Mouse (Mus musculus) lung, postnatal 0 days (tissue): ENCODE measurements around the gene Fscn2. TPM values are rescaled to one million over a fixed set of nuclear protein-coding genes. Genes with fewer than 3 reads are reported as not detected.

ENCODE experiments used
- ATAC-seq: fragments of 200-750 bp; cut with Nextera tagmentation; 2 replicates; pipeline ENCODE4 v1.8.0; 2017; ENCODE audit warnings: moderate library complexity
- DNase-seq: peaks from one replicate; pipeline ENCODE4 v3.0.0-alpha.2; 2016; ENCODE audit warnings: low spot score
- H3K27ac ChIP-seq: fragments of 300-500 bp; sonication (generic); 2 replicates; pipeline ENCODE4 v1.5.1; 2014; ENCODE audit warnings: antibody characterized with exemption, mild to moderate bottlenecking, low read length, mixed read lengths
- H3K27me3 ChIP-seq: fragments of 300-500 bp; sonication (generic); replicated peaks from 2 replicates; pipeline ENCODE4 v1.6.1; 2014; ENCODE audit warnings: low read length, mixed read lengths; ENCODE audit not compliant: insufficient read depth
- H3K36me3 ChIP-seq: fragments of 300-500 bp; sonication (generic); 2 replicates; pipeline ENCODE4 v1.6.1; 2014; ENCODE audit warnings: low read length, mixed read lengths; ENCODE audit not compliant: insufficient read depth
- H3K4me1 ChIP-seq: fragments of 300-500 bp; sonication (generic); 2 replicates; pipeline ENCODE4 v1.6.1; 2014; ENCODE audit warnings: antibody characterized with exemption, low read depth, low read length, mixed read lengths; ENCODE audit not compliant: insufficient read depth
- H3K4me2 ChIP-seq: fragments of 300-500 bp; sonication (generic); replicated peaks from 2 replicates; pipeline ENCODE4 v1.6.1; 2014; ENCODE audit warnings: low read depth, mild to moderate bottlenecking, low read length, moderate library complexity, mixed read lengths
- H3K4me3 ChIP-seq: fragments of 300-500 bp; sonication (generic); 2 replicates; pipeline ENCODE4 v1.5.1; 2014; ENCODE audit warnings: low read depth, low read length
- H3K9ac ChIP-seq: fragments of 300-500 bp; sonication (generic); replicated peaks from 2 replicates; pipeline ENCODE4 v1.6.1; 2014; ENCODE audit warnings: low read depth, mild to moderate bottlenecking
- H3K9me3 ChIP-seq: fragments of 300-500 bp; sonication (generic); 2 replicates; pipeline ENCODE4 v1.6.1; 2016; ENCODE audit warnings: low read length, mixed read lengths
- CTCF ChIP-seq: IDR thresholded peaks from 2 replicates; pipeline ENCODE4 v1.5.1; 2016; ENCODE audit warnings: antibody characterized with exemption, mild to moderate bottlenecking
- EP300 ChIP-seq: IDR thresholded peaks from 2 replicates; pipeline ENCODE4 v1.6.1; 2016; ENCODE audit warnings: antibody characterized with exemption, mild to moderate bottlenecking, control low read depth
- WGBS: fragments of 180-500 bp; shearing (Covaris S2); extraction: QIAGEN DNeasy Blood & Tissue Kit; methylation state at CpG from one replicate; pipeline ENCODE4 v1.1.7; 2014; 5-methylcytosine and 5-hydroxymethylcytosine counted together
- polyA plus RNA-seq: library from polyadenylated mRNA; unstranded; fragments of >200 nt; fragmentation: Nextera tagmentation; extraction: Ambion mirVana; gene quantifications from 2 replicates; pipeline ENCODE4 v1.2.1, GENCODE M21; 2015

Fscn2 gene
- polyA plus RNA-seq, 1 experiment from 2014 or later, result 0.36 TPM

GRCm38 (mm10) chr11:120337447-120337846 is 23.9 kb upstream of the Fscn2 start:
- H3K9me3 ChIP-seq, result no peaks in the 10 kb centered on the region
- H3K9ac ChIP-seq, result no peak overlapping the region
- no peak overlapping the region for H3K4me3 ChIP-seq
- H3K4me1 ChIP-seq, result no peaks in the 10 kb centered on the region
- ATAC-seq (no peak), DNase-seq (peak; percentile 3)
- 23% methylated on average over 2 of the region's 2 CpGs for WGBS
- no peaks in the 10 kb centered on the region for H3K36me3 ChIP-seq
- no peak overlapping the region for H3K4me2 ChIP-seq
- H3K27ac ChIP-seq, result no peak overlapping the region
- H3K27me3 ChIP-seq, result no peaks in the 10 kb centered on the region
- TF ChIP-seq EP300 (no peak), CTCF (no peak)

GRCm38 (mm10) chr11:120338786-120339185 is 22.5 kb upstream of the Fscn2 start:
- H3K4me2 ChIP-seq, result no peak overlapping the region
- TF ChIP-seq EP300 (no peak), CTCF (no peak)
- no peak for DNase-seq

GRCm38 (mm10) chr11:120339978-120340513 is 21.3 kb upstream of the Fscn2 start:
- no peak for ATAC-seq
- DNase-seq, result peak; percentile 7
- H3K27ac ChIP-seq, result no peak overlapping the region

More at GRCm38 (mm10) chr11:120338786-120339185, 22.5 kb upstream of the Fscn2 start:
- Histone ChIP-seq H3K9me3 (no peaks in the 10 kb centered on the region), H3K36me3 (no peaks in the 10 kb centered on the region), H3K27me3 (no peaks in the 10 kb centered on the region), H3K27ac (no peak overlapping the region), H3K4me1 (no peaks in the 10 kb centered on the region), H3K4me3 (no peak overlapping the region), H3K9ac (no peak overlapping the region)
- WGBS, result 67% methylated on average over 3 of the region's 3 CpGs
- no peak for ATAC-seq

GRCm38 (mm10) chr11:120341661-120342060 is 19.7 kb upstream of the Fscn2 start:
- DNase-seq, result peak; percentile 3
- H3K9ac ChIP-seq, result no peak overlapping the region
- ATAC-seq, result no peak
- peaks cover 9% of the 10 kb centered on the region; the same call in 1 of the 2 replicates for H3K36me3 ChIP-seq
- H3K27ac ChIP-seq, result no peak overlapping the region
- no peak overlapping the region for H3K4me2 ChIP-seq
- 92% methylated on average over 4 of the region's 4 CpGs for WGBS
- TF ChIP-seq CTCF (no peak), EP300 (no peak)
- H3K4me1 ChIP-seq, result no peaks in the 10 kb centered on the region
- H3K27me3 ChIP-seq, result no peaks in the 10 kb centered on the region
- no peaks in the 10 kb centered on the region for H3K9me3 ChIP-seq
- no peak overlapping the region for H3K4me3 ChIP-seq

More at GRCm38 (mm10) chr11:120339978-120340513, 21.3 kb upstream of the Fscn2 start:
- H3K27me3 ChIP-seq, result no peaks in the 10 kb centered on the region
- WGBS, result 73% methylated on average over 10 of the region's 10 CpGs
- H3K9me3 ChIP-seq, result no peaks in the 10 kb centered on the region
- H3K4me3 ChIP-seq, result no peak overlapping the region
- no peak overlapping the region for H3K9ac ChIP-seq
- no peak overlapping the region for H3K4me2 ChIP-seq
- H3K36me3 ChIP-seq, result peaks cover 4% of the 10 kb centered on the region; the same call in 1 of the 2 replicates
- TF ChIP-seq EP300 (no peak), CTCF (no peak)
- no peaks in the 10 kb centered on the region for H3K4me1 ChIP-seq

GRCm38 (mm10) chr11:120342656-120343160 is 18.6 kb upstream of the Fscn2 start:
- no peak overlapping the region for H3K27ac ChIP-seq
- H3K9ac ChIP-seq, result no peak overlapping the region
- DNase-seq, result peak; percentile 3
- ATAC-seq, result no peak
- H3K9me3 ChIP-seq, result no peaks in the 10 kb centered on the region
- TF ChIP-seq EP300 (no peak), CTCF (no peak)
- H3K4me1 ChIP-seq, result no peaks in the 10 kb centered on the region
- no peaks in the 10 kb centered on the region for H3K27me3 ChIP-seq
- WGBS, result 89% methylated on average over 5 of the region's 5 CpGs
- H3K4me3 ChIP-seq, result no peak overlapping the region
- H3K4me2 ChIP-seq, result no peak overlapping the region
- H3K36me3 ChIP-seq, result peaks cover 9% of the 10 kb centered on the region; the same call in 1 of the 2 replicates

- Histone ChIP-seq H3K4me2 (no peak overlapping the region), H3K36me3 (peaks cover 9% of the 10 kb centered on the region; the same call in 1 of the 2 replicates), H3K4me1 (no peaks in the 10 kb centered on the region), H3K9ac (no peak overlapping the region), H3K27me3 (no peaks in the 10 kb centered on the region), H3K9me3 (no peaks in the 10 kb centered on the region), H3K27ac (no peak overlapping the region), H3K4me3 (no peak overlapping the region)
- peak; percentile 19 for DNase-seq
- no peak for ATAC-seq
- 34% methylated on average over 5 of the region's 5 CpGs for WGBS
- TF ChIP-seq CTCF (no peak), EP300 (no peak)
Observed at GRCm38 (mm10) chr11:120343519-120344309, 17.6 kb upstream of the Fscn2 start.
